Mouse (Mus musculus) hindbrain, embryonic 16.5 days (tissue): ENCODE measurements around the gene Cdc42ep2. TPM values are rescaled to one million over a fixed set of nuclear protein-coding genes. Genes with fewer than 3 reads are reported as not detected.

Experiments used
- ATAC-seq: fragments of 200-750 bp; cut with Nextera tagmentation; 2 replicates; pipeline ENCODE4 v1.8.0; 2017; ENCODE audit warnings: moderate TSS enrichment, moderate library complexity
- H3K27ac ChIP-seq: fragments of 300-500 bp; sonication (generic); 2 replicates; pipeline ENCODE4 v1.5.1; 2014; ENCODE audit warnings: low read depth, mild to moderate bottlenecking, control low read depth, low read length, moderate library complexity
- H3K27me3 ChIP-seq: fragments of 300-500 bp; sonication (generic); replicated peaks from 2 replicates; pipeline ENCODE4 v1.6.1; 2014; ENCODE audit warnings: low read length; ENCODE audit not compliant: control insufficient read depth, insufficient read depth
- H3K36me3 ChIP-seq: fragments of 300-500 bp; sonication (generic); 2 replicates; pipeline ENCODE4 v1.6.1; 2014; ENCODE audit warnings: mild to moderate bottlenecking, low read length, moderate library complexity, mixed read lengths; ENCODE audit not compliant: control insufficient read depth, insufficient read depth
- H3K4me1 ChIP-seq: fragments of 300-500 bp; sonication (generic); 2 replicates; pipeline ENCODE4 v1.6.1; 2014; ENCODE audit warnings: low read depth, low read length; ENCODE audit not compliant: control insufficient read depth, insufficient read depth
- H3K4me2 ChIP-seq: fragments of 300-500 bp; sonication (generic); 2 replicates; pipeline ENCODE4 v1.6.1; 2014; ENCODE audit warnings: mild to moderate bottlenecking, low read length, control low read depth, moderate library complexity
- H3K4me3 ChIP-seq: fragments of 300-500 bp; sonication (generic); 2 replicates; pipeline ENCODE4 v1.5.1; 2014; ENCODE audit warnings: mild to moderate bottlenecking, low read length, control low read depth, moderate library complexity
- H3K9ac ChIP-seq: fragments of 300-500 bp; sonication (generic); 2 replicates; pipeline ENCODE4 v1.6.1; 2014; ENCODE audit warnings: low read depth, mild to moderate bottlenecking, control low read depth, low read length, moderate library complexity
- H3K9me3 ChIP-seq: fragments of 300-500 bp; sonication (generic); 2 replicates; pipeline ENCODE4 v1.6.1; 2014; ENCODE audit warnings: mild to moderate bottlenecking, low read length, moderate library complexity; ENCODE audit not compliant: control insufficient read depth
- WGBS: fragments of 180-500 bp; shearing (Covaris S2); extraction: QIAGEN DNeasy Blood & Tissue Kit; methylation state at CpG from one replicate; pipeline ENCODE4 v1.1.7; 2014; 5-methylcytosine and 5-hydroxymethylcytosine counted together
- polyA plus RNA-seq: library from polyadenylated mRNA; unstranded; fragments of >200 nt; fragmentation: Nextera tagmentation; extraction: Ambion mirVana; gene quantifications from 2 replicates; pipeline ENCODE4 v1.2.1, GENCODE M21; 2015

The Cdc42ep2 gene
- polyA plus RNA-seq: 22.2 and 23.4 TPM in 2 replicates

DNA sequence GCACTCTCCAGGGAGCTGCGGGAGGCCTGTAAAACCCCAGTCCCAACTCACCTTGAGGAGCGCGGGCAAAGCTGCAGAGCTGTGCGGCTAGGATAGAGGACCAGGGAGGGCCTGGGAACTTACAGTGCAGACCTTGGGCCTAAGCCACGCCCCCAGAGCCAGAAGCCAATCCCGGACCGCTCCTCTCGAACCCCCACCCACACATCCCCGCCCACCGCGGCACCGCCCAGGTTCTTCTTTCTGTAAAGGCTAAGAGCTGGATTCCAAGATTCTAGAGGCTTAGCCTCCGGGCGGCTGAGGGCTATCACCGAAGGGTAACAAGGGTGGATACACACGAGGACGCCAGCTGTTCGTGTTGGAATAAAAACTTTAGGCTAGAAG, at the start of gene Cdc42ep2:
Cdc42ep2 (minus strand) TSS at position 104 of the 381 bp plus-strand sequence.
- Histone ChIP-seq H3K4me3 (peak within 1 kb of the TSS; percentile 62), H3K9me3 (no peaks in the 10 kb centered on the region), H3K4me1 (peaks cover 23% of the 10 kb centered on the region), H3K27ac (peak within 1 kb of the TSS; percentile 83), H3K27me3 (no peaks in the 10 kb centered on the region), H3K9ac (peak within 1 kb of the TSS; percentile 73), H3K36me3 (no peaks in the 10 kb centered on the region), H3K4me2 (peak within 1 kb of the TSS; percentile 68)
- under 1% methylated on average over 18 of the region's 18 CpGs for WGBS
- ATAC-seq: peak; percentile 95

DNA sequence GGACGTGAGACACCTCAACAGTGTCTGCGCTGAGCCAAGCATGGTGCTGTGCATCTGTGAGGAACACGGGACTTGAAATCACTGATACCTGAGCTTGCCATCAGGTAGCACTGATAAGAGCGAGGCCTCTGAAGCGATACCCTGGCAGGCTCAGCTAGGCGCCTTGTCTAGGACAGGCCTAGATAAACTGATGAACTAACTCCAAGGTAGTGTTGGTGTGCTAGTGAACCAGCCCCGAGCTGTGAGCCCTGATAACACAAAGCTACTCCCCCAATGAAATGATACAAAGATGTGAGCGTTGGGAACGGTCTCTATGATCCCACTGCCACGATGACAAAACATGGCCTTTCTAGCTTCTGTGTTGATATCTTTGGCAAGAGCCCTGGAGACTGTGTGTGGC, 43.0 kb upstream of the Cdc42ep2 start:
- 90% methylated on average over 10 of the region's 10 CpGs for WGBS
- Histone ChIP-seq H3K27ac (no peak overlapping the region), H3K4me1 (peaks cover 12% of the 10 kb centered on the region), H3K27me3 (no peaks in the 10 kb centered on the region), H3K36me3 (no peaks in the 10 kb centered on the region), H3K9ac (no peak overlapping the region), H3K4me3 (no peak overlapping the region), H3K4me2 (no peak overlapping the region), H3K9me3 (no peaks in the 10 kb centered on the region)
- no peak for ATAC-seq

DNA sequence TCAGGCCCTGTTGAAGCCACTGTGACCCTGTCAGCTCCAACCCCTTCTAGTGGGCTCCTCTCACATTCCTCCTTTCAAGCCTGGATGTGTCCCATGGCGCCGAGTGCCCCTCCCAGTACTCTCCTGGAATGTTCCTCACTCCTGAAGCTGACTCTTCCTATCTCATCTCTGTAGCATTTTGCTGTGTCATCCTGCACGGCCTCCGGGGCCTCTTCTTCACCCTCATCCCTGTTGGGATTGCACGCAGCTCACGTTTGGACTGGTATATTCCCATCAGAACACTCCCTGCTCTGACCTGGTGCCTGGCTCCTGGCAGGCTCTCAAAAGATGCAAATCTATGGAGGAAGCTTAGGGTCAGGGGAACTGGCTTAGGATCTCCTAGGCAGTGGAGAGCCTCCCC, 42.2 kb upstream of the Cdc42ep2 start:
- Histone ChIP-seq H3K4me2 (no peak overlapping the region), H3K27me3 (no peaks in the 10 kb centered on the region), H3K4me3 (no peak overlapping the region), H3K4me1 (peaks cover 15% of the 10 kb centered on the region), H3K9ac (no peak overlapping the region; the same call in 1 of the 2 replicates), H3K36me3 (no peaks in the 10 kb centered on the region), H3K27ac (no peak overlapping the region), H3K9me3 (no peaks in the 10 kb centered on the region)
- ATAC-seq: no peak
- WGBS: 73% methylated on average over 6 of the region's 6 CpGs

DNA sequence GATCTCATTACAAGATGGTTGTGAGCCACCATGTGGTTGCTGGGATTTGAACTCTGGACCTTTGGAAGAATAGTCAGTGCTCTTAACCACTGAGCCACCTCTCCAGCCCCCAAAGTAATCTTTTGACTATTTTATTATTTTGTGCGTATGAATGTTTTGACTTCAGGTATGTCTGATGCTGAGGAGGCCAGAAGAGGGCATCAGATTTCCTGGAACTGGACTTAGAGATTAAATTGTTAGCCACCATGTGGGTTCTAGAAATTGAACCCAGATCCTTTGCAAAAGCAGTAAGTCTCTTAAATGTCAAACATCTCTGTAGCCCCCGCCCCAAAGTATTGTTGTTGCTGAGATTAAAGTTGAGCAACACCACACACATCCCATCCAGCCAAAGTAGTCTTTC, 41.3 kb upstream of the Cdc42ep2 start:
- Histone ChIP-seq H3K4me2 (no peak overlapping the region), H3K27me3 (no peaks in the 10 kb centered on the region), H3K4me3 (no peak overlapping the region), H3K27ac (no peak overlapping the region), H3K36me3 (no peaks in the 10 kb centered on the region), H3K4me1 (peaks cover 15% of the 10 kb centered on the region), H3K9ac (no peak overlapping the region), H3K9me3 (no peaks in the 10 kb centered on the region)
- ATAC-seq: no peak
- 92% methylated on average over 2 of the region's 2 CpGs for WGBS

DNA sequence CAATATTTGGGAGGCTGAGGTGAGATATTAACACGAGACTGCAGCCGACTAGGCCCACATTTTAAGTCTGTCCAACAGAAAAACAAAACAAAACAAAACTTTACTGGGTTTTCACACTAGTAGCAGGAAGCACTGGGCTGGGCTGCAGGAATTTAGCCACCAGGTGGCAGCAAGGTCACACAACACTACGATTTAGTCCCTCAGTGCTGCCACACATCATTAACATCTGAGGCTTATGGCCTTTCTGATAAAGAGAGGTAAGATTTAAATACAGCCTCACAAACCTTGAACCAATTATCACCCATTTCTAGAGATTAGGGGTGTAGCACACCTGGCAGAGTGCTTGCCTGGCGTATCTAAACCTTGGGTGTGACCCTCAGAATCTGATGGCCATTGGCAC, 40.7 kb upstream of the Cdc42ep2 start:
- ATAC-seq: peak; percentile 53; the same call in 1 of the 2 replicates
- Histone ChIP-seq H3K4me1 (peaks cover 15% of the 10 kb centered on the region), H3K27me3 (no peaks in the 10 kb centered on the region), H3K36me3 (no peaks in the 10 kb centered on the region), H3K4me3 (no peak overlapping the region), H3K9ac (no peak overlapping the region), H3K27ac (no peak overlapping the region), H3K9me3 (no peaks in the 10 kb centered on the region), H3K4me2 (no peak overlapping the region)
- 14% methylated on average over 4 of the region's 4 CpGs for WGBS

DNA sequence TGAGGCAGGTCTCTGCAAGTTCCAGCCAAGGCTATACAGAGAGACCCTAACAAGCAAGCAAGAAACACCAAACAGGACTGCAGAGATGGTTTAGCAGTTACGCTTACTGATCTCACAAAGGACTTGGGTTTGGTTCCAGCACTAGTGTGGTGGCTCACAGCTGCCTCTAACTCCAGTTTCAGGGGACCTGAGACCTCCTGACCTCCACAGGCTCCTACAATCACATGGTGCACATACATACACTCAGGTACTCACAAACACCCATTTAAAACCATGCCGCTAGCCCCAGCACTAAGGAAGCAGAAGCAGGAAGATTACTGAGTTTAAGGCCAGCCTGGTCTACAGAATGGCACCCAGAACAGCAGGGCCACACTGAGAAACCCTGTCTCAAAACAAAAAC, 40.2 kb upstream of the Cdc42ep2 start:
- no peak overlapping the region for H3K27ac ChIP-seq
- H3K27me3 ChIP-seq: no peaks in the 10 kb centered on the region
- no peak for ATAC-seq
- peak overlapping the region; percentile 77 for H3K9ac ChIP-seq
- H3K9me3 ChIP-seq: no peaks in the 10 kb centered on the region
- peak overlapping the region; percentile 77 for H3K4me3 ChIP-seq
- 88% methylated on average over 2 of the region's 2 CpGs for WGBS
- H3K36me3 ChIP-seq: no peaks in the 10 kb centered on the region
- peaks cover 15% of the 10 kb centered on the region for H3K4me1 ChIP-seq
- H3K4me2 ChIP-seq: peak overlapping the region; percentile 98

DNA sequence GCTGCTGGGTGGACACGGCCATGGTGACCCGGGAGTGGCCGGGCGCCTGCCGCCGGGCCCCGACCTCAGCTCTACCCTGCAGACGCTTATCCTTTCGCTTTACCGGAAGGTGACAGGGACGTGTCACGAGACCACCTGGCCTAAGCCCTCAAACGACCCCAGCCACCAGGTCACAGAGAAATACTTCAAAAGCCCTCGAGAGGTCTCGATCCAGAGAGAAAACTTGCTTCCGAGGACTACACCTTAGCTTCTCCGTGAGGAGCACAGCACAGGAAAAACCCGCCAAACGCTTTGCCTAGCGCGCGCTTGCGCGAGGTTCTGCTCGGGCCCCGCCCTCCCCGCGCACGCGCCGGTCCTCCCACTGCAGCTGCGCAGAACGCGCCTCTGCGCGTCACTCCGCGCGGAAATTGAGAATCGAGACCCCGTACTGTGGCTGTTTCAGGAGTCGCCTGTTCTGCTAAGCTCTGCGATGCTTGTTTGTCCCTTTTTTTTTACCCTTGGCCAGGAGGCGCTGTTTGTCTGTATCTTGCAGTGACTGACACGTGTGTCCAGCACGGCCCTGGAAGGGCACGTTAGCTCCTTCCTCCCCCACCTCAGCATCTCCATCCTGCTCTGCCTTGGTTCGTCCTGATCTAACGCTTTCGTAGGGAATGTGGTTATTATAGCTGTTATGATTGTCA, 39.4 kb upstream of the Cdc42ep2 start, which contains the start of gene Pola2:
Pola2 (minus strand) TSS at position 320 of the 680 bp plus-strand sequence.
- Histone ChIP-seq H3K27ac (peak within 1 kb of the TSS; percentile 68), H3K9me3 (no peaks in the 10 kb centered on the region), H3K4me1 (peaks cover 15% of the 10 kb centered on the region), H3K9ac (peak within 1 kb of the TSS; percentile 77), H3K4me3 (peak within 1 kb of the TSS; percentile 77), H3K27me3 (no peaks in the 10 kb centered on the region), H3K4me2 (peak within 1 kb of the TSS; percentile 98), H3K36me3 (no peaks in the 10 kb centered on the region)
- peak; percentile 95 for ATAC-seq
- under 1% methylated on average over 50 of the region's 50 CpGs for WGBS

DNA sequence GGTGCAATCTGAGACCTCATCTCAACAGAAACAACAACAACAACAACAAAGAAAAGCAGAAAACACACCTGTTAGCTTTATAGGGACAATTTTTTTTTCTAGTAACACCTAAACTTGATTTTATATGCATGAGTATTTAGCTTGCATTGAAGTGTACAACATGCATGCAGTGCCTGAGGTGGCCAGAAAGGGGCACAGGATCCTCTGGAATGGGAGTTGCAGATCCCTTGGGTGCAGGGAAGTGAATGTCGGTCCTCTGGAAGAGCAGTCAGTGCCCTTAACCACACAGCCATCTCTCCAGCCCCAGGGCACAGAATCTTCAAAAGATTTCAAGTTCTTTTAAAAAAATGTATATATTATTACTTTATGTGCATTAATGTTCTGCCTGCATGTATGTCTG, 38.0 kb upstream of the Cdc42ep2 start:
- no peak overlapping the region for H3K27ac ChIP-seq
- no peak overlapping the region; the same call in 1 of the 2 replicates for H3K9ac ChIP-seq
- H3K4me1 ChIP-seq: peaks cover 15% of the 10 kb centered on the region
- no peak overlapping the region for H3K4me3 ChIP-seq
- 35% methylated on average over 1 of the region's 1 CpGs for WGBS
- H3K4me2 ChIP-seq: peak overlapping the region; percentile 98
- H3K27me3 ChIP-seq: no peaks in the 10 kb centered on the region
- H3K36me3 ChIP-seq: no peaks in the 10 kb centered on the region
- ATAC-seq: no peak
- no peaks in the 10 kb centered on the region for H3K9me3 ChIP-seq

DNA sequence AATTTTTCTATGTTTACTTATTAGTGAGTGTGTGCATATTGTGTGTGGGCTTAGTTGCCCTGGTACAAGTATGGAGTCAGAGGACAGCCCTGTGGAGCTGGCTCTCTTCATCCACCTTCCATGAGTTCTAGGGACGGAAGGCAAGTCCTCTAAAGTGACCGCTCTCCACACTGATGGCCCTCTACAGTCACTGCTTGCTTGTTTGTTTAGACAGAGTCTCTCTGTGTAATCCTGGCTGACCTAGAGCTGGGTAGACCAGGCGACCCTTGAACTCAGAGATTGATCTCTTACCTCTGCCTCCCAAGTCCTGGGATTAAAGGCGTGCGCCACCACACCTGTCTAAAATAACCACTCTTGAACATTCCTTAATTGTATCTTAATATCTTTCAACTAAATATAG, 32.8 kb upstream of the Cdc42ep2 start:
- no peak overlapping the region for H3K4me3 ChIP-seq
- no peak overlapping the region for H3K4me2 ChIP-seq
- peaks cover 2% of the 10 kb centered on the region; the same call in 1 of the 2 replicates for H3K4me1 ChIP-seq
- H3K27ac ChIP-seq: no peak overlapping the region
- no peak overlapping the region for H3K9ac ChIP-seq
- no peaks in the 10 kb centered on the region for H3K27me3 ChIP-seq
- no peak for ATAC-seq
- 0 out of 2 replicates have a peak, but pooled peaks cover 2% of the 10 kb centered on the region for H3K36me3 ChIP-seq
- 90% methylated on average over 5 of the region's 5 CpGs for WGBS
- H3K9me3 ChIP-seq: no peaks in the 10 kb centered on the region
